Mouse (Mus musculus) activated CD4-positive, CD25-positive, alpha-beta regulatory T cell (primary cell): ENCODE data around the gene Cacng6. TPM values are rescaled to one million over a fixed set of nuclear protein-coding genes. Genes with fewer than 3 reads are reported as not detected.

Source experiments
- polyA plus RNA-seq, 2 experiments: library from polyadenylated mRNA; unstranded; fragments of 100-300 nt; shearing (Covaris generic); gene quantifications; one replicate each; pipeline ENCODE4 v1.2.1; 2017

The Cacng6 gene
- polyA plus RNA-seq = not detected

DNA sequence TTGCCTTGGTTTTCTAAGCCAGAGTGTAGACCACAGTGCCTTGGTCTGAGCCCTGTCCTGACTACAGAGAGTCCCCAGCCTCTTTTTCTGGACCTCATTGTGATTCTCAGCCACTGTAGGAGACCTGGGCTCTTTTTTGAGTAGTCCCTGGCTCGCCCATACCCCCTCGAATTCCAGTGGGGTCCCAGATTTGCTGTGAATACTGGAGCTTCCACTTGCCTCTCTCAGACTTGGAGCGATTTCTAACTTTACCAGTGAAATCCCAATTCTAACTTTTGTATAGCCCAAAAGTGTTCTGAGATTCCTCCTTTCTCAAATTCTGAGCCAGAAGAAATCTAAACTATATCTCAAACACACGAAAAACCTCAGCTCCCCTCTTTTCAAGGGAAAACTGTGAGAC, at the start of gene Cacng6:
TSS of gene Cacng6 (plus strand) at position 301 of the 400 bp plus-strand sequence.

GRCm38 (mm10) chr7:3390413-3391080, 33.4 kb upstream of the Cacng6 start, which contains the start of gene Cacng8:
Cacng8 (plus strand) TSS chr7:3390683.

Other genes with a start within 250 kb of the Cacng6 start
- under 1 TPM in 1 of 2 experiments, not detected in 1; 0.21 TPM for gene Nlrp12, start 174.5 kb upstream of the Cacng6 start, polyA plus RNA-seq
- 10 to 100 TPM in 1 of 2 experiments, 1 to 10 TPM in 1; 8.0 to 20.7 TPM for gene Myadm, start 135.1 kb upstream of the Cacng6 start, polyA plus RNA-seq
- gene Prkcg, start 135.0 kb upstream of the Cacng6 start, polyA plus RNA-seq = under 1 TPM; 0.47 to 0.56 TPM
- under 1 TPM in 1 of 2 experiments, not detected in 1; 0.43 TPM for gene Cacng7, start 91.2 kb upstream of the Cacng6 start, polyA plus RNA-seq
- not detected for gene Cacng8, start 33.5 kb upstream of the Cacng6 start, polyA plus RNA-seq
- 1 to 10 TPM in 1 of 2 experiments, not detected in 1; 1.7 TPM for gene Tarm1, start 78.4 kb downstream of the Cacng6 start, polyA plus RNA-seq
- gene Oscar, start 192.0 kb downstream of the Cacng6 start, polyA plus RNA-seq = under 1 TPM in 1 of 2 experiments, not detected in 1; 0.34 TPM
- 100 to 1,000 TPM; 490 to 495 TPM for gene Ndufa3, start 193.2 kb downstream of the Cacng6 start, polyA plus RNA-seq
- gene Tfpt, start 205.7 kb downstream of the Cacng6 start, polyA plus RNA-seq = 10 to 100 TPM; 52.0 to 55.0 TPM
- 10 to 100 TPM; 79.1 to 99.3 TPM for gene Prpf31, start 205.8 kb downstream of the Cacng6 start, polyA plus RNA-seq
- gene Cnot3, start 221.1 kb downstream of the Cacng6 start, polyA plus RNA-seq = 10 to 100 TPM; 71.9 to 96.3 TPM
- gene Leng1, start 241.6 kb downstream of the Cacng6 start, polyA plus RNA-seq = 10 to 100 TPM; 20.6 to 23.3 TPM